21 mouse cellular contexts compared by ENCODE assay signal in the genomic region with DNA sequence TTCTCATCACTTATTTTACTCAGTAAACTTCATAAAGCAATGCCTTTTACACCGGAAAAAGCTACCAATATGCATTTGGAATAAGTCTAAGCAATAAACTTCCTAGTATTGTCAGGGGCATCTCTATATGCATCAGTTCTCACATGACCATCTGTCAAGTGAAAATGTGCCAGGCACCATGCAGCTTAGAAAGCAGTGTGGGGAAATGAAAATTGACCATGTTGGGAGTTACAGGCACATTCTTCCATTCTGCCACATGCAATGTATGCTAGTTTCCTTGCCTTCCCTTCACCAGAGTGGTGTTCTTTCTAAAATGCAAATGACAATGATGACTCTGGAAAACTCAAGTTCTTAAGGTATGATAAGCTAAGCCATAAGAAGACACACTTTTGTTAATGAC.
A peak's percentile ranks its signal among the peaks of the same experiment; 100 is the strongest.
DNase-seq lines count a peak whose midpoint lies in the region; ATAC-seq lines count a peak whose summit lies in the region.
"Had no signal": no experiment of that assay in that cellular context is flagged by ENCODE, and none has a peak within 500 bp of the region (broad histone marks: within the 10 kb centered on the region; RNA-seq: fewer than 3 reads in every experiment).

No protein-coding gene starts in this region.

- H3K4me3 ChIP-seq in forebrain, embryonic 13.5 days, result no peak overlapping the region
- H3K4me3 ChIP-seq in forebrain, embryonic 12.5 days (replicated peaks), result no peak overlapping the region
- H3K4me3 ChIP-seq: layer of hippocampus, adult 2 months; limb, embryonic 12.5 days; liver, embryonic 13.5 days; lung, embryonic 15.5 days; midbrain, embryonic 15.5 days had no signal

- H3K9ac ChIP-seq in forebrain, embryonic 13.5 days, result no peak overlapping the region
- H3K9ac ChIP-seq in forebrain, embryonic 12.5 days, result no peak overlapping the region
- H3K9ac ChIP-seq: limb, embryonic 12.5 days; liver, embryonic 13.5 days; lung, embryonic 15.5 days; midbrain, embryonic 15.5 days had no signal

- H3K36me3 ChIP-seq in forebrain, embryonic 13.5 days (ENCODE audit: poor library complexity, severe bottlenecking), result no peaks in the 10 kb centered on the region
- H3K36me3 ChIP-seq in forebrain, embryonic 12.5 days (replicated peaks), result no peaks in the 10 kb centered on the region
- H3K36me3 ChIP-seq: G1E; limb, embryonic 12.5 days; liver, embryonic 13.5 days; lung, embryonic 15.5 days; midbrain, embryonic 15.5 days had no signal

- H3K27me3 ChIP-seq in forebrain, embryonic 13.5 days, result no peaks in the 10 kb centered on the region
- no peaks in the 10 kb centered on the region for H3K27me3 ChIP-seq in forebrain, embryonic 12.5 days
- H3K27me3 ChIP-seq: limb, embryonic 12.5 days; liver, embryonic 13.5 days; lung, embryonic 15.5 days; midbrain, embryonic 15.5 days had no signal

- no peaks in the 10 kb centered on the region for H3K9me3 ChIP-seq in forebrain, embryonic 13.5 days (replicated peaks)
- no peaks in the 10 kb centered on the region for H3K9me3 ChIP-seq in forebrain, embryonic 12.5 days
- H3K9me3 ChIP-seq: G1E; limb, embryonic 12.5 days; liver, embryonic 13.5 days; lung, embryonic 15.5 days; midbrain, embryonic 15.5 days had no signal

- no peak overlapping the region for H3K27ac ChIP-seq in forebrain, embryonic 13.5 days
- no peak overlapping the region for H3K27ac ChIP-seq in forebrain, embryonic 12.5 days
- H3K27ac ChIP-seq: layer of hippocampus, adult 2 months; limb, embryonic 12.5 days; liver, embryonic 13.5 days; lung, embryonic 15.5 days; midbrain, embryonic 15.5 days; stomach, postnatal 0 days had no signal

- peak; percentile 74; the same call in 1 of the 2 replicates for ATAC-seq in forebrain, embryonic 13.5 days
- ATAC-seq in forebrain, embryonic 12.5 days (ENCODE audit: low FRiP score), result no peak
- ATAC-seq: CD4-positive, CD25-positive, alpha-beta regulatory T cell, adult 4 months; midbrain, embryonic 15.5 days had no signal

- DNase-seq in right cerebral cortex, adult 18-20 months, result peak; percentile 18
- DNase-seq in right cerebral cortex, adult 2 months (ENCODE audit: low spot score in 2 of 2), result no peak
- peak; percentile 73 for DNase-seq in cerebellum, adult 9-11 months
- DNase-seq in telencephalon, adult 2 months (ENCODE audit: low read depth, low spot score), result peak; percentile 10
- no peak for DNase-seq in urinary bladder, postnatal 14 days (ENCODE audit: low spot score)
- no peak for DNase-seq in kidney, adult 8-10 months
- DNase-seq: gastrocnemius, postnatal 10 days; heart, adult 18-20 months; kidney, postnatal 10 days; liver, embryonic 13.5 days; retina, postnatal 1 day; thymus, postnatal 25 days had no signal

- no peak overlapping the region for H3K4me2 ChIP-seq in forebrain, embryonic 13.5 days
- no peak overlapping the region for H3K4me2 ChIP-seq in forebrain, embryonic 12.5 days
- H3K4me2 ChIP-seq: limb, embryonic 12.5 days; liver, embryonic 13.5 days; lung, embryonic 15.5 days; midbrain, embryonic 15.5 days had no signal

- 77% methylated on average over 1 of the region's 1 CpGs for WGBS in forebrain, embryonic 13.5 days
- WGBS in forebrain, embryonic 12.5 days, result 90% methylated on average over 1 of the region's 1 CpGs

- no peaks in the 10 kb centered on the region for H3K4me1 ChIP-seq in forebrain, embryonic 13.5 days
- H3K4me1 ChIP-seq in forebrain, embryonic 12.5 days, result no peaks in the 10 kb centered on the region
- H3K4me1 ChIP-seq: limb, embryonic 12.5 days; liver, embryonic 13.5 days; lung, embryonic 15.5 days; midbrain, embryonic 15.5 days had no signal

Comparison
In these comparisons a context has a peak if more than half of its experiments do, and no peak if none do; other contexts are left out.
1. DNase-seq: peak in right cerebral cortex, adult 18-20 months (single experiment), cerebellum, adult 9-11 months (single experiment) and telencephalon, adult 2 months (single experiment); none in right cerebral cortex, adult 2 months (0 of 2), urinary bladder, postnatal 14 days (single experiment) and kidney, adult 8-10 months (0 of 2).